Mouse (Mus musculus) embryo, embryonic 10 days (tissue): ENCODE measurements around the gene Brms1.
"Not testable (repeated sequence)": the region's sequence is repeated elsewhere in the genome, so short reads cannot be mapped to it uniquely, and the experiment has no call there.

ENCODE experiments used
- DNase-seq: peaks from one replicate; pipeline ENCODE4 v3.0.0-alpha.2; 2015; ENCODE audit warnings: low spot score

The Brms1 gene

DNA sequence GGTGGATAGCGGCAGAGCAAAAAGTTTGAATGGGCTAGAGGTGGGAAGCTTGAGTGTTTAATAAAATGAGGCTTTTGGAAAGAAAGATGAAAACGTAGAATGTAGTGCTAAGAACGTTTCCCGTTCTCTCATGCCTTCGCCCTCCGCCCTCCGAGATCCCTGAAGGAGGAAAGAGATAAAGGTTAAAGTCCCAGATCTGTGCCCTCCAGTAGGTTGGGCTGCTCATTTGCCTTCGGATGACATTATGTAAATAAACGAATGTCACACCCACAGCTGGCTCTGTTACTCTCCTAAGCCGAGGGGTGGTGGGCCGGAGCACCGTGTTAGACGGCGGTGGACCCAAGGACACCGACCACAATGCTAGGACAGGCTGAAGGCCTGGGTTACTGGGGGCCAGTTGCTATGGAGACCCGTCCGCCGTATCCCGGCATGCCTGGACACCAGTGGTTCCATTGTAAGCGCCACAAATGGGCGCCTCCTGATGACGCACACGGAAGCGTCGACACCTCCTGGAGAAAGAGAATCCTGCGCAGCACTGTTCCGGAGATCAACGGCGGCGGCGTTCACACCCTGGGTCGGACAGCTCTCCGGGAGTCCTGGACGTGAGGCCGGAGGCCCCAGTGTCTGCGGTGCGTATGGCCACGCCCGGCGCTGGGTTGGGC is at the start of gene Brms1:
Gene Brms1, plus strand, starts transcription at position 493 of the 662 bp plus-strand sequence.
- DNase-seq, result peak; percentile 99

DNA sequence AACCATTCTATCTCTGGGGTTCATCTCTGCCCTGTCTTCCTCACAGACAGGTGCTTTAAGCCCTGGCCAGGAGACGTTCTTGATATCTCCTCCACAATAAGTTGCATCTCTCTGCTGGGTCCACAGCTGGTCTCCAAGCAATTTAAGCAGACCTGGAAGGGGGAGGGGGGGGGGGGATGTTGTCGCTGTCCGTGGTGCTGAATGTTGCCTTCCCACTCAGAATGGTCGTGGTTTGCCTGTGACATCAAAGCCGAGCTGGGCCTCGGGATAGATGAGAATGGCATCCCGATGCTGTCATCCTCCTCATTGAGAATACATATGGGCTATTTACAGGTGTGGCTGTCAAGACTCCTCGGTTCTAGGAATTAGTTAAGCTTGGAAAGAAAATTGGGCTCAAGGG is 48.8 kb upstream of the Brms1 start:
- peak; percentile 33 for DNase-seq

DNA sequence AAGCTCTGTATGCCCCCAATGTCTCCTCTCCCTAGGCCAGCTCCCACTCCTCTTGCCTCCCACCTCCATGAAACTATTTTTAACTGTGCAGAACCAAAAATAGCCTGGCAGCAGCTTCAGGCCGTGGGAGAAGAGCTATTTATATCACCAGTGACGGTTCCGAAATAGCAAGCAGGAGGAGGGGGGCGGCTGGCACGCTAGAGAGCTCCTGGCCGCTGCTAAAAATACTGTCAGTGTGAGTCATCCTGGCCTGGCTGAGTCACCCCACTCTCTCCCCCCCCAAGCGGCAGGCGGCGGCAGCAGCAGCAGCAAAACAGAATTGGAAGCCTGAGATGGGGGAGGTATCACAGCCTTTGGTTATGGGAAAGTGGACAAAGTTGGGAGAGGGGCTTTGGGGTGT is 48.2 kb upstream of the Brms1 start:
- no peak for DNase-seq

DNA sequence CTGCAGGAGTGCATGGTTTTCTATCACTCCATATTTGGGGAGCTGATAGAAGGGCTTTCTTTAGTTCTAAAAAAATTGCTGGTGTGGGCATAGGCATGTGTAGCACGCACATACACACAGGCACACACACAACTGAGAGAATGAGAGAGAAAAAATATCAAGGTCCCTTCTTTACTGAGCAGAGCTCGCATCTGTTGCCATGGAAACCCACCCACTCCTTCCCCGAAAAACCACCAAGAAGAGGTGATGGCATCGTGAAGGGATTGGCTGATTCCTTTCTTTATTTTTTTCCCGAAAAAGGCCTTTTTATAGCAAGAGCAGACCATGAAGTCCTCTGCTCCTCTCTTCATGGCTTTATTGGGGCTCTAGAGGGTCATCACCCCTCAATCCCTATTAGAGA is 47.1 kb upstream of the Brms1 start:
- no peak for DNase-seq

DNA sequence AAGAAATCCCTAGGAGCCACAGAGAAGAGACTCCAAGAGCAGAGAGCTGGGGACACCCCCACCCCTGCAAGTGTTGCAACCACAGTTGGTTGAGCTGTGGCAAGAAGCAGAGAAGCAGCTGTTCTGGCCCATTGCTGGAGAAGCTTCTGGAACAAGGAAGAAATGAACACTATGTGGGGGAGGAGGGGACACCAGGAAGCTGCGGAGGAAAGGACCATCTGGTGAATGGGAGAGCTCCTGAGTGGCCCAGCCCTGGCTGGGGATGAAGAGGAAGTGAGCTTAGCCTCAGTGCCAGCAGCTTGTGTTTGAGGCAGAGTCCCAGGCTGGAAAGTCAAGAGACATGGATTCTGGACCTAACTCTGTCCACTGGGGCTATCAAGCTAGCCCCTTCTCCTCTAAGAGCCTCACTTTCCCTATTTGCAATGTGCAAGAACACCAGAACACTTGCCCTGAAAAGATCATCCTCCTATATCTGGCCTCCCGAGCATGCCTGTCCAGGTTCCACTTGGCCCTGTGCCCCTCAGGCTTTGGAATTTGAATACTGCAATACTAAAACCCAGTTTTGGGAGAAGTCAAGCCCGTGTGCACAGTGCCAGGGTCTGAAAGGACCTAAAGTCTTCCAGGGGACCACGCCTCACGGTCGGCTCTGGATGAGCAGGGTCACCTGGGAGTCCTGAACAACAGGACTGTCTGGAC is 41.6 kb upstream of the Brms1 start:
- no peak for DNase-seq

DNA sequence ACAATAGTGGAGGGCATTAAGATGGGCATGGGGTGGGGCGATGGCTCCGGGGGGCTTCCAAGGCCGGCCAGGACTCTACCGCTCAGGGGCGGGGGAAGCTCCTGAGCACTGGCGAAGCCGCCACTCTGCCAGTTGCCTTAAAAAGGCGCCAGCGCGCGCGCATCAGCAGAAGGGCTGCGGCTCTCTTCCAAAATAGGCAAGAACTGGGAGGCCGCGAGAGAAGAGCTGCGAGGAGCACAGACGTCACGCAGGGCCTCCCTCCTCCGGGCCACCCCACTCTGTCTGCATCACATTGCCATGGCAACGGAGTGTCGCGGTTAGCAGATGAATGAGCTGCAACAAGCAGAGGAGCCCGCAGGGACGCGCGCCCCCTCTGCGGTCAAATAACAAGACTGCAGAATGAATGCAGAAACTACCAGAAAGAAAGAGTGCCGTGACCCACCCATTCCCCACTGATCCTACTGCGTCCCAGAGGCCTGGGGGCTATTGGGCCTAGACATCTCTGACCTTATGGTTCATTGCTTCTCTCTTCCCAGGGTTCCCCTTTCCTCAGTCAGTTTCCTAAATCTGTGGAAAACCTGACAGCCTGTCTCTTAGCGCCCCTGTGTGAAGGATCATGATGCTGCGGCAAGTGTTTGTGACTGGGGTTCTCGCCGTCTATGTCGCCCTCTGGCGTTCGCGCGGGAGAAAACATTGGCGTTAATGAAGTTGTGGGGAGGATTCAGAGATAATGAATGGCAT is 39.3 kb upstream of the Brms1 start:
- peak; percentile 93 for DNase-seq

DNA sequence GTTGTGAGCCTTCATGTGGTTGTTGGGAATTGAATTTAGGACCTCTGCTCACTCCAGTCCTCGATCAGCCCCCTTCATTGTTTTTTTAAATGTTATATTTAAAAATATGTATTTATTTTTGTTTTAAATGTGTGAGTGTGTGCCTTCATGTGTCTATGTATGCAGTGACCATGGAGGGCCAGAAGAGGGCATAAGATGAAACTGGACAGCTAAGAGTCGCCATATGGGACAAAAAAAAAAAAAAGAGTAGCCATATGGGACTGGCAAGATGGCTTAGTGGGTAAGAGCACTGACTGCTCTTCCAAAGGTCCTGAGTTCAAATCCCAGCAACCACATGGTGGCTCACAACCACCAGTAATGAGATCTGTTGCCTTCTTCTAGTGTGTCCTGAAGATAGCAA is 37.5 kb upstream of the Brms1 start:
- DNase-seq, result not testable (repeated sequence)

DNA sequence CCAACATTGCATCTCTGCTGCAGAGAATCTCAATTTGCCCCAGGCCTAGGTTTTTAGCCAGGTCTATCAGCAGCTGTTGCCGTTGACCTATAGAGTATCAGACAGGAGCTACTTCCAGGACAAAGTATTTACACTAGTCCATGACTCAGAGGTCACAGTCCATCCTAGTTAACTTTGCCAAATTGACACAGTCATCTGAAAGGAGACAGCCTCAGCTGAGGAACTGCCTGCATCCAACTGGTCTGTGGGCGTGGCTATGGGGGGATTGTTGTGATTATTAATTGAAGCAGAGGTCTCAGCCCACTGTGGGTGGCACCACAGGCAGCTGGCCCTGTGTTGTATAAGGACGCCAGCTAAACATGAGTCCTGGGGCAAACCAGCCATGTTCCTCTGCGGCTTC is 36.2 kb upstream of the Brms1 start:
- DNase-seq, result no peak

DNA sequence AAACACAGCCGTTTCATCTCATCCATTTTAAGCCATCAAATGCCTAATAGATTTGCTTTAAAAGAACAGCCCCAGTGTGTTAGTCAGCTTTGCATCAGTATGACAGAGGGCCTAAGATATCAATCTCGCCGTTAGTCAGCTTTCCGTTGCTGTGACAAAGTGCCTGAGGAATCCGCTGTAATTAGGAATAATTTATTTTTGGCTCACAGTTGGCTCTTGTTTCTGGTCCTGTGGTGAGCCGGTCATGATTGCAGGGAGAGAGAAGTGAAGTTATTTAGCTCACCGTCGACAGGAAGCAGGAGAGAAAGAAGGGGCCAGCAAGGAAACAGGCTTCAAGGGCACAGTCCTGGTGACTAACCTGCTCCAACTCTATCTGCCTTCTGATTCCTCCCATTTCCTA is 28.0 kb upstream of the Brms1 start:
- no peak for DNase-seq

DNA sequence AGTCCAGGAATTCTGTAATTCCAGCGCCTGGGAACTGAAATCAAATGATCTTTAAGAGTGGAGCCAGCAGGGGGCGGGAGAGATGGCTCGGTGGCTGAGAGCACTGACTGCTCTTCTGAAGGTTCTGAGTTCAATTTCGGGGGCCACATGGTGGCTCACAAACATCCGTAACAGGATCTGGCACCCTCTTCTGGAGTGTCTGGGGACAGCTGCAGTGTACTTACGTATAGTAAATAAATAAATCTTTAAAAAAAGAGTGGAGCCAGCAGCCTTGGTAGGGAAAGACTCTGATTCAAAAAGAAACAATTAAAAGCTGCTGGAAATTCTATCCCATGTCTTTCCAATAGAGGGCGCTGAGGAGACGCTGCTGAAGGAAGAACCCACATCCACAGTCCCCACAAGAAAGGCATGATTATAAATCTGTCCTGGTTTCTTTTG is 26.2 kb upstream of the Brms1 start:
- peak; percentile 59 for DNase-seq

DNA sequence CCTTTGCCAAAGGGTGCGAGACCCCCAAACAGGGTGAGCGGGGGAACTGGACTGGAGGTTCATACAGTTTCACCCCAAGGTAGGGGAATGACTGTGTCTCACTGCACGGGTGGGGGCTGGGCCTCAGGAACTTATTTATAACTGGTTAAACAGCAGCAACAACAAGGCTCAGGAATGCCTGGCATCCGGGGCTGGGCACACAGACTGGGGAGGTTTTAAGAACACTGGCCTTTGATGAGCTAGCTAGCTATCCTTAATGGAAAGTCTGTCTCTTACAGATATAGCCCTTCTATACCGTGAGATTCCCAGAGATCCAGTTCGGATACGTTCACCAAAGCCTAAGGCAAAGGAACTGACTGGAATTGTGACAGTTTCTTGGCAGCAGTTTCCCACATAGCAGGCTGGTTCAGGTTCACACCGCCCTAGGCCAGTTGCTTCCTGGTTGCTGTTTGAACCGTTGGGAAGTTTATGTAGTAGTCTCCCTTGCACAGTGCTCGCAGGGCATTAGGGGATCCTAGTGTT is 24.9 kb upstream of the Brms1 start:
- DNase-seq, result peak; percentile 11

DNA sequence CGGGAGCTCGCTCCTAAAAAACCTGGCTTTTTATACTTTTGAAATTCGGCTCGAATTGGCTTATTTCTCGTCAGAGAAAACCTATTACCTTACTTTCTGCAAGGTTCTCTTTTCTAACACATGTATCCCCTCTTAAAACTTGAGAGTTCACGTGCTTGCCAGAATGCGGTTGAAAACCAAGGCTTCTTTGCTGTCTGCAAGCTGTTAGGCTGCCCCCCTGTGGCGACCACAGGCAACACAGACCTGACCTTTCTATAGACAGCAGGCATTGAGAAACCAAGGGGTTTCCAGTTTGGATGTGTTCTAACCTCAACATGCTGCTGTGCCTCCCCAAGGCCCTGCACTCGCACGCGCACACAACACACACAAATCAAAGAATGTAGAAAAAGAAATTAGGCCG is 24.4 kb upstream of the Brms1 start:
- peak; percentile 89 for DNase-seq

DNA sequence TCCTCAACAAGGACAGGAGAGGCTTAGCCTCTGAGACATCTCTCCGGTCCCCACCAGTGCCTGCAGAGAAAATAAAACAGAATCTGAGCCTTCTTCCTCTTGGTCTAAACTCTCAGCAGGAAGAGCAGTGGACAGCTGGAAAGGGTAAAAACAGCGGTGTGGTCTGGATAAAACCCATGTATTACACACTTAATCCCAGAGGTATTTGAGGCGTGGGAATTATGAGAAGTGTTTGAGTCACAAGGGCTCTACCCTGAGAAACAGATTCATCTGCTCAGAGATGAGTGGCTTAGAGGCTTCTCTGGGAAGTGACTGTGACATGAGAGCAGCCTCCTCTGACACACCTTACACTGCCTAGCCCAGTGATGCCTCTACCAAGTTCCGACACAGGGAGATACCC is 23.5 kb upstream of the Brms1 start:
- DNase-seq, result no peak

DNA sequence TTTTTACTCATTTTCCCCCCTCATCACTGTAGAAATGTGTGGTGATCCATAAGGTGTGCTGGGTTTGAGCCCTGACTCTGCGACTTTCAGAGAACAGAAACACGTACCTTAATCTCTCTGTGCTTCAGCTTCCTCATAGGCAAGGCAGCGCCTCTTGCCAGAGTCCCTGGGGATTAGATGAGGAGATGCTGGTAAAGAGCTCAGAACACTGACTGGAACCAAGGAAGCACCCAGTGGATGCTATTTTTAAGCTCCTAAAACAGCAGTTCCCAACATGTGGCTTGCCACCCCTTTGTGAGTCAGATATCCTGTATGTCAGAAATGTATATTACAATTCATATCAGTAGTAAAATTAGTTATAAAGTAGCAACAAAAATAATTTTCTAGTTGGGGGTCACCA is 23.0 kb upstream of the Brms1 start:
- no peak for DNase-seq

DNA sequence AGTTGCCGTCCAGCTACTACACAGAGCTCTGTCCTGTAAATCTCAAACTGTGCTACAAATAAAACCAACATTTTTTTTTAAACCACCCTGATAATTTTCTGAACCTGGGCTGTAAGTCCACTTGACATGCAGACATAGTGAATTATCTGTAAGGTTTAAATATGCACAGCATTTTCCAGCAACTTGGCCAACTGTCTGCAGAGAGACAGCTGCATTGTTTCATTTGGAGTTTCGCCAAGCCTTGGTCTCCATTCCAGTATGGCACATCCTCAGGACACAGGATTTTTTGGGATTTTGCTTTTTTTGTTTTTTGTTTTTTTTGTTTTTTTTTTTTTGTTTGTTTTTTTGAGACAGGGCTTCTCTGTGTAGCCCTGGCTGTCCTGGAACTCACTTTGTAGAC is 19.7 kb upstream of the Brms1 start:
- no peak for DNase-seq

DNA sequence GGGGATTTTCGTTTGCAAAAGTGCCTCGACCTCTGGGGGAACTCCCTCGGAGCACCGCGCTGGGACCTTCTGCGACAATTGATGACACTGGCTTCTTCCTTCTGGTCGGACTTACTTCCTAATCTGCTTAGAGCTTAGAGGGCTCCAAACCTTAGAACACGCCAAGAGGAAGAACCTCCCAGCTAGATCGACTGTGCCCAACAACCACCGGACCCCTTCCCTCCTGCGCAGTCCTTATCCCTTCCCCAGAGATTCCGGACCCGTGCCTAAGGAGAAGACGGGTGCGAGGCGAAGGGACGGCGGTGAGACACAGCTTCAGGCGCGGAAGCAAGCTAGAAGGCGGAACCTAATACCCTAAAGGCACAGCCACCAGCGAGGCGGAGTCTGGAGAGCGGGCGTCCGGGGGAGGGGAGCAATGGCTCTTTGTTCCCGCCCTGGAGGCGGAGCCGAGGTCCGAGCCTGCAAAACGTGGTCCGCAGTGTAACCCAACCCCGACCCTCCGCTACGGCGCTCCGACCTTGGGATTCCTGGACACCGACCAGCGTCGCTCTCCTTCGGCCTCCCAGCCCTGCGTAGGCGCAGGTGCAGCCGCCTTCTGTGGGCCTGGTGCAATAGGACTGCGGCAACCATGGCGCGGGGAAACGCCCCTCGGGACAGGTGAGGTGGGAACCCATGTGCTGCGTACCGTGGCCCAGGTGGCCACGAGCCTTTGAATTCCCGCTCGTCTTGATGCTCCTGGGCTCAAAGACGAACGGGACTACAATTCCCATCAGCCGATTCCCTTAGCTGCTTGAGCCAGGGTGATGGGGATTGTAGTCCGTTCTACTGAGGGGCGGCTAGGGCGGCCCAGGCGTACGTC is 17.3 kb upstream of the Brms1 start, which contains the start of gene Slc29a2:
Gene Slc29a2, plus strand, starts transcription at position 240 of the 859 bp plus-strand sequence.
- DNase-seq, result peak; percentile 97

DNA sequence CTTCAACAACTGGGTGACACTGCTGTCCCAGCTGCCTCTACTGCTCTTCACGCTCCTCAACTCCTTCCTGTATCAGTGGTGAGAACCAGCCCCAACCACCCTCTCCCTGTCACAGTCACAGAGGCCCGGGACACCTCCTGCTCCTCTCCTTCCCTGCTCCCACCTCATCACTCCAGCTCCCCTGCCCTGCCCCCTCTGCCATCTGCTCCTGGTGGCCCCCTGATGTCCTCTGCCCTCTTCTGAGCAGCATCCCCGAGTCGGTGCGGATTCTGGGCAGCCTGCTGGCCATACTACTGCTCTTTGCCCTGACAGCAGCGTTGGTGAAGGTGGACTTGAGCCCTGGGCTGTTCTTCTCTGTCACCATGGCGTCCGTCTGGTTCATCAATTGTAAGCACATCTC is 15.0 kb upstream of the Brms1 start:
- no peak for DNase-seq

DNA sequence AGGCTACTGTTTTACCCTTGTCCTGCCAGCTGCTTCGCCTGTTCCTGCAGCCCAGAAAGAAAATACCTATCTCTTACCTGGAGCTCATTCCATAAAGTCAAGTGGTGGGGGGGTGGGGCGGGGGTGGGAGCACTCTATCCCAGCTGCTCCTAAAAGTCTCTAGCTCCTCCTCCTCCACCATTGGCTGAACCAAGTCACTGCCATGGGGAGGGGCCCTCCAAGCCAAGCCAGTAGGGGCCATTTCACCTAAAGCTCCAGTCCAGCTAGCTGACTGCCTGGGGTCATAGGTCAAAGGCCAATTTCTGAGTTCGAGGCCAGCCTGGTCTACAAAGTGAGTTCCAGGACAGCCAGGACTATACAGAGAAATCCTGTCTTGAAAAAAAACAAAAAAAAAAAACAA is 8.5 kb upstream of the Brms1 start:
- DNase-seq, result no peak

DNA sequence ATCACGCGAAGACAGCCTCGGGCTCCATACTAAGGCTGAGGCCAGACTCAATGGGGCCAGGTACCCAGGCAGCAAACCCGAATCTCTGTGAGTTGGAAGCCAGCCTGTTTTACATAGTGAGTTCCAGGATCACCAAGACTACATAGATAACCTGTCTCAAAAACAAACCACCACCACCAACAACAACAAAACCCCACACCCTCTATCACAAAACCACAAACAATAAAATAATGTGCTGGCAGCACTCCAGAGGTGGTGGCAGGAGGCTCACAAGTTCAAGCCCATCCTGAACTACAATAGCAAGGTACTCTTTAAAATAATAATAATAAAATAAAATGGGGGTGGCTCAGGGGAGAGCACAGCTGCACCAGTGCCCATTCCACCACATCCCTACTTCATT is 4.6 kb upstream of the Brms1 start:
- no peak for DNase-seq

DNA sequence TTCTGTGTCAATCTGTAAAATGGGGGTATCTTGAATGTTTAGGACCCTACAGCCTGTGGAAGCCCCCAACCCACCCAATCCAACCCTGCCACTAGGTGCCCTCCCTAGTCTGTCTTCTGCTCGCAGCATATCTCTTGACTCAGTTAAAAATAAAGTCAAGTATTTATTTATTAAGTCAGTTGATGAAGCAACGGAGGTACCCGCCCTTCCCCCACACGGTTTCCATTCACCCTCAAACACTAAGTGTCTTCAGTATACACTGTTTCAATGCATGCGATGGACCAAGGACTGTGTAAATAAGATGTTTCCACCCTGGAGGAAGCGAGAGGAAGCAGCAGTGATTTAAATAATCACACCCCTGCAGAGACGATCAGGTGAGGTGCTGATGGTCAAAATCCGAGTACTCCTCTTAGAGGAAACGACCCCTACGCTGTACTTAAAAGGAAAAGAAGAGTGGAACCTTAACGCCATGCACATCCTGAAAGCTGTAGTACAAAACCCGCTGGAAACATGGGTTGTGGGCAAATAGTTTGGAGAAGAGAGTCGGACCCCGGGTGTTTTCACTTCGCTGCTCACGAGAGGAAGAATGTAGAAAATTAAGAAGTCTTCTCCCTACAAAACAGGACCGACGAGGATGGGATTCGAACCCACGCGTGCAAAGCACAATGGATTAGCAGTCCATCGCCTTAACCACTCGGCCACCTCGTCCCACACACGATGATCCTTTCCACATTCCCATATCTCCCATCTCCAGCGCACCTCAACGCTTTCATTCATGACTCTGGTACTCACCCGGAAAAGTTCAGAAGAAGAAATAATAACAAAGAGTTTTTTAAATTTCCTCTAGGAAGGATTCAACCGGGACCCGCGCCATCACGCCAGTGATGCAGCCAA is 3.2 kb upstream of the Brms1 start:
- peak; percentile 95 for DNase-seq

DNA sequence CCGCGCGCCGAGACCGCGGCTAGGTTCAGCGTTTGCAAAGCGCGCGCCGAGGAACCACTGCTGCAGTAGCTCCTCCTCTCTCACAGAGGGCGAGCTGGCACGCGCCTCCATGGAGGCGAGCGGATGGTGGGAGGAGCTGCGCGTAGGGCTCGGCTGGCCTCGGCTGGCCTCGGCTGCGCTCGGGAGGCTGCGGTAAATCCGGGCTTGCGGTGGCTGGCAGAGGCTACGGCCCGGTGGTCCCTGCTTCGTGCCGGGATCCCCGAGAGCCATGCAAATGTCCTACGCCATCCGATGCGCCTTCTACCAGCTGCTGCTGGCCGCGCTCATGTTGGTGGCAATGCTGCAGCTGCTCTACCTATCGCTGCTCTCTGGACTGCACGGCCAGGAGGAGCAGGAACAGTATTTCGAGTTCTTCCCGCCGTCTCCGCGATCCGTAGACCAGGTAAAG is 2.4 kb upstream of the Brms1 start, which contains the start of the genes B4gat1 and AC124502.3:
Gene B4gat1, plus strand, starts transcription at position 118 of the 448 bp plus-strand sequence.
Gene AC124502.3, plus strand, starts transcription at position 183 of the 448 bp plus-strand sequence.
- DNase-seq, result peak; percentile 97
